Mouse (Mus musculus) neural tube, embryonic 10.5 days (tissue): ENCODE measurements around the gene Ptp4a2.
"Not testable (repeated sequence)": the region's sequence is repeated elsewhere in the genome, so short reads cannot be mapped to it uniquely, and the experiment has no call there.

Experiments
- DNase-seq: peaks from one replicate; pipeline ENCODE4 v3.0.0-alpha.2; 2017; ENCODE audit warnings: low spot score; ENCODE audit errors: extremely low spot score

The Ptp4a2 gene

DNA sequence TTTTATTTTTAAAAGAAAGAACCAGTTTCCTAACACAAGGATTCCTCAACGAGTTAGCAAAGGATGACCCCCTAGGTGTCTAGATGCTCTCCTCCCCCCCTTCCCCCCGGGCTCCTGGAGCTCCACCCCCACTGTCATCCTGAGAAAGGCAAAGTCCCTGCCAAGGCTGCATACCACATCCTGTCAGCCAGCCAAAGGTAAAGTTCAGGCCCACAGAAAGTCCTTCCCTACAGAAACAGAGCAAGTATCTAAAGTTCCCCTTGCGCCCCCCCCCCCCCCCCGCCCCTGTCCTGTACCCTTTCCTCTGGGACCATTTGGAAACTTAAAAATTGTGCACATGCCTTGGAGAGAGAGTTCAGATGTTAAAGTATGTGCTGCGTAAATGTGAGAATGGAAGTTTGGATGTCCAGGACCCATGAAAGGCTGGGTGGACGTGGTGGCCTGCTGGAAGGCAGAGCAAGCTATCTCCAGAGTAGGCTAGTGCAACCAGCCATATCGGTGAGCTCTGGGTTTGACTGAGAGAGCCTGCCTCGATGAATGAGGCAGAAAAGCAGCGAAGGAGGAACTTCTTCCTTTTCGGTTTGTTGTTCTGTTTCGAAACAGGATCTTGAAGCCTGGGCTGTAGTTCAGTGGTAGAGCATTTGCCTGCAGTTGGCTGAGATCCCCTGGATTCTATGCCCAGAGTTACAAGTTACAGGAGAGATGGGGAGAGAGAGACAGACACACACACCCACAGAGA lies 71.7 kb downstream of the Ptp4a2 start:
- no peak for DNase-seq

DNA sequence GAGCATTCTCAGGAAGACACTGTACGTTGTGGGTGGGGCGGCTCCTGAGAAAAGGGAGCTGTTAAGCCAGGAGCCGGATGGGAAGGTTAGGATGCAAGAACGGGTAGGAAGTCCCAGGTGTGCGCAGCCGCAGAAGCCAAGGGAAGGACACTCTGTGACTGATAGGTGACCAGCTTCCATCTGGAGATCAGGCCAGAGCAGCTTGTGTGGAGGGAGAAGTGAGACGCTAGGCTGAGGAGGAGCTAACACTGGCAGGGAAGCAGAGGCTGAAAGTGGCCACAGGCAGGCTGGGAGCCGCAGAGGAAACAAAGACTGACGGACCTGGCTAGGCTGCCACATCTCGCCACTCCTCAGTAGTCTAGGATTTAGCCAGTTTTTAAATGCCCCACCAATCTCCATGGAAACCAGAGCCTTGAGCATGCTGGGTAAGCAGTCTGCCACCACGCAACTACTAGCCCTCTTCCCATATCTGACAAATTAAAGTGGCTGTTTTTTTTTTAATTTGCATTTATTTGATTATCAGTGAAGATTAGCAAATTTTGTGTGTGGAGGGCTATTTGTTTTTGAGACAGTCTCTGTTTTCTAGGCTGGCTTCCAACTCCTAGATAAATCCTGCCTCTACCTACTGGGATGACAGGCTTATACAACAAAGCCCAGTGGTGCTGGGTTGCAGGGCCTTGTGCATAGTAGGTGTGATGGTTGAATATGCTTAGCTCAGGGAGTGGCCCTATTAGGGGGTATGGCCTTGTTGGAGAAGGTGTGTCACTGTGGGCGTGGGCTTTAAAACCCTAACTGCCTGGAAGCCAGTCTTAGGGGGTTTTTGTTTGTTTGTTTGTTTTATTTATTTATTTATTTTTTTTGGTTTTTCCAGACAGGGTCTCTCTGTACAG lies 73.3 kb downstream of the Ptp4a2 start:
- DNase-seq: no peak

GRCm38 (mm10) chr4:129889661-129890060 lies 78.6 kb downstream of the Ptp4a2 start:
- no peak for DNase-seq

- no peak for DNase-seq
Observed at GRCm38 (mm10) chr4:129890094-129890493, 79.1 kb downstream of the Ptp4a2 start.

- no peak for DNase-seq
Observed at GRCm38 (mm10) chr4:129894861-129895260, 83.8 kb downstream of the Ptp4a2 start.

DNA sequence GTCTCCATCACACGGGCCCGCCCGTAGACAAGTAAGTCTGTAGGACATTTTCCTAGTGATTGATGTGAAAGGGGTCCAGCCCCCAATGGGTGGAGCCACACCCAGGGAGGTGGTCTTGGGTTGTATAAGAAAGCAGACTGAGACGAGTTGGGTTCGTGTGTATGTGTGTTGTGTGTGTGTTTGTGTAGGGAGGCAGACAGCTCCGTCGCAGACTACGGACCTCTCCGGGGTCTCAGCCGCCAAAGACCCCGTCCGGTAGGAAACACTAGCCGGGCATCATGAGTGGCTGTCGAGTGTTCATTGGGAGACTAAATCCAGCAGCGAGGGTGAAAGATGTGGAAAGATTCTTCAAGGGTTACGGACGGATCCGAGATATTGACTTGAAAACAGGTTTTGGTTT lies 87.8 kb downstream of the Ptp4a2 start:
- DNase-seq: not testable (repeated sequence)
